Mouse (Mus musculus) spleen, adult 2 months (tissue): Measurements from ENCODE around the gene Gm20883. TPM values are rescaled to one million over a fixed set of nuclear protein-coding genes. Genes with fewer than 3 reads are reported as not detected.
"Not testable (repeated sequence)": the region's sequence is repeated elsewhere in the genome, so short reads cannot be mapped to it uniquely, and the experiment has no call there.

Source experiments
- DNase-seq, 2 experiments: peaks; one replicate each; pipeline versions ENCODE4 v3.0.0 to v3.0.0-alpha.2; 2012 to 2021; ENCODE audit warnings: low spot score in 2 of 2, low read depth in 1 of 2
- H3K27ac ChIP-seq: fragments of 200-500 bp; 2 replicates; pipeline ENCODE4 v1.5.1; 2012; ENCODE audit warnings: low read length, inconsistent platforms; ENCODE audit not compliant: insufficient read depth
- H3K27me3 ChIP-seq: fragments of 200-500 bp; 2 replicates; pipeline ENCODE4 v1.6.1; 2012; ENCODE audit warnings: mild to moderate bottlenecking, moderate library complexity, low read length, inconsistent platforms; ENCODE audit not compliant: control insufficient read depth, insufficient read depth
- H3K36me3 ChIP-seq: fragments of 200-500 bp; 2 replicates; pipeline ENCODE4 v1.6.1; 2012; ENCODE audit warnings: mild to moderate bottlenecking, low read length, inconsistent platforms; ENCODE audit not compliant: control insufficient read depth, insufficient read depth
- H3K4me1 ChIP-seq: fragments of 200-500 bp; 2 replicates; pipeline ENCODE4 v1.6.1; 2011; ENCODE audit warnings: inconsistent platforms; ENCODE audit not compliant: control insufficient read depth, insufficient read depth, insufficient read length
- H3K4me3 ChIP-seq: fragments of 200-500 bp; 2 replicates; pipeline ENCODE4 v1.5.1; 2011; ENCODE audit warnings: mild to moderate bottlenecking, inconsistent platforms; ENCODE audit not compliant: insufficient read depth, insufficient read length; ENCODE audit errors: extremely low read depth
- WGBS: fragments of 180-500 bp; shearing (Covaris S2); methylation state at CpG from one replicate; pipeline ENCODE4 v1.1.7; 2018; 5-methylcytosine and 5-hydroxymethylcytosine counted together
- polyA plus RNA-seq: library from polyadenylated mRNA; depleted of rRNA; stranded (reverse); fragments of >200 nt; gene quantifications from 2 replicates; pipeline ENCODE4 v1.2.3, GENCODE M21; 2012; rRNA removed

Gm20883 gene
- polyA plus RNA-seq = not detected in 2 replicates

GRCm38 (mm10) chrY:50607951-50608350 lies at the start of gene Gm20883:
Gene Gm20883 (plus strand): TSS chrY:50608251.
- H3K4me1 ChIP-seq, H3K4me3 ChIP-seq, DNase-seq, H3K36me3 ChIP-seq, H3K27me3 ChIP-seq, H3K27ac ChIP-seq: not testable (repeated sequence)
- WGBS = no CpG with 5 or more reads among the region's 6 CpGs
